Mouse (Mus musculus): Measurements from ENCODE around the gene Uxt. TPM values are rescaled to one million over a fixed set of nuclear protein-coding genes. Genes with fewer than 3 reads are reported as not detected.

Gene Uxt
- total RNA-seq (2023) = 28.1 TPM

DNA sequence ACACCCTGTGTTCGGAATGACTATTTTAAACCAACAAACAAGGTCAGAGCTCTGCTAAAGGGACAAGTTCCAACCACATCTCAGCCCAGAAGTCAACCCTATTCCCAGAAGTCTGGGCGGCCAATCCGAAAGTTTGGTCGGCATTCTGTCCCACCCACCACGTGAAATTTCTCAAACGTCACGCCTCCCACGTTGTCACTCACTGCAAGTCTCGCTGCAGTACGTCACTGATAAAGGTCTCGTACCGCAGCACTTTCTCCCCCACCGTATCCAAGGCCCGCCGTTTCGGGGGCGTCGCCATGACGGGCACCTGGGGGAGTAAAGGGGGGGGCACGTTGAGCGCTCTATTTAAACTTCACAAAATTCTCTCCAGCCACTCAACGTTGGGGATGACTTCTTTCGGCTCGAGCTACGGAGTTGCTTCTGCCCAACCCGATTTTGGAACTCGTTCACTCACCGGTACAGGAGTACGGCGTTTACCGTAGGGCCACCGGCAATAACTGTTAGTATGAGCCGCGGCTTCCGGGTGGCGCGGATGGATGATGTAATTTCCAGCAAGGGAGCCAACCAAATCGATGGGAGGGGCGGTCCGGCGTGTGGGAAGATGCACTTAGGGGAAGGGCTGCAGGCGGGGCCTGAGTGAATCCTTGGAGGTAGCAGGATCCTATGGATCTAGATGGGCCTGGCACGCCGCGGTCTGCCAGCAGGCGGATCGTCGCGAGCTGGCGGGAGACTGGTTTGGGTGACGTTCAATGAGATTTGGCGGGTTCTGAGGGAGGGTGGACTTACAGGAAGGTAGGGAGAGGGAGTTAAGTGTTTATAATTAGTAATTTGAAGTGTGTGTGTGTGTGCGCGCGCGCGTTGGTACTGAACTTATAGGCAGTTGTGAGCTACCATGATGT is at the start of gene Uxt:
Uxt (minus strand) TSS at position 541 of the 902 bp plus-strand sequence.

GRCm38 (mm10) chrX:20950191-20950880 is 11.5 kb downstream of the Uxt start, which contains the start of gene Elk1:
Gene Elk1 (minus strand): TSS chrX:20950608.

GRCm38 (mm10) chrX:20931364-20931763 is 30.5 kb downstream of the Uxt start, which contains the start of gene Cfp:
Gene Cfp (minus strand): TSS chrX:20931555.

GRCm38 (mm10) chrX:20920844-20921364 is 40.9 kb downstream of the Uxt start, which contains the start of gene Syn1:
Gene Syn1 (minus strand): TSS chrX:20921004.

Other genes with a start within 250 kb of the Uxt start
- 150 TPM for gene Araf, start 164.2 kb downstream of the Uxt start, total RNA-seq (2023)
- not detected for gene Timp1, start 91.9 kb downstream of the Uxt start, total RNA-seq (2023)
- 0.44 TPM for gene Syn1, start 41.0 kb downstream of the Uxt start, total RNA-seq (2023)
- gene Cfp, start 30.5 kb downstream of the Uxt start, total RNA-seq (2023) = 21.8 TPM
- gene Elk1, start 11.4 kb downstream of the Uxt start, total RNA-seq (2023) = 18.0 TPM
- 16.4 TPM for gene Zfp182, start 100.3 kb upstream of the Uxt start, total RNA-seq (2023)
- gene Spaca5, start 106.4 kb upstream of the Uxt start, total RNA-seq (2023) = not detected
- 2.2 TPM for gene Zfp300, start 127.5 kb upstream of the Uxt start, total RNA-seq (2023)
- gene Ssxa1, start 153.8 kb upstream of the Uxt start, total RNA-seq (2023) = not detected
- not detected for gene Gm21876, start 213.6 kb upstream of the Uxt start, total RNA-seq (2023)

Measured in CD4-positive naive resting alpha-beta T cell, adult 57 days (primary cell).